Mouse (Mus musculus) ES-E14 (cell line): Measurements from ENCODE around the gene Hunk. TPM values are rescaled to one million over a fixed set of nuclear protein-coding genes. Genes with fewer than 3 reads are reported as not detected.

Experiments
- DNase-seq: peaks from one replicate; pipeline ENCODE4 v3.0.0-alpha.2; 2013; ENCODE audit warnings: low read depth, low spot score
- H3K27ac ChIP-seq: 2 replicates; pipeline ENCODE4 v1.5.1; 2012; ENCODE audit warnings: low read depth, mild to moderate bottlenecking, low read length, moderate library complexity, mixed read lengths; ENCODE audit not compliant: poor library complexity, insufficient read depth, severe bottlenecking
- H3K36me3 ChIP-seq: 2 replicates; pipeline ENCODE4 v1.6.1; 2012; ENCODE audit warnings: mild to moderate bottlenecking, low read length, moderate library complexity, mixed read lengths; ENCODE audit not compliant: control insufficient read depth, poor library complexity, insufficient read depth, severe bottlenecking
- H3K4me1 ChIP-seq, 2 experiments: fragments of 150-350 bp in 1 of 2; sonication (generic) in 1 of 2; 2 replicates each; pipeline ENCODE4 v1.6.1; 2012; ENCODE audit warnings: low read length in 2 of 2, mild to moderate bottlenecking in 1 of 2, mixed read lengths in 1 of 2; ENCODE audit not compliant: control insufficient read depth in 2 of 2, insufficient read depth in 2 of 2, poor library complexity in 1 of 2
- H3K4me3 ChIP-seq, 2 experiments: fragments of 150-350 bp in 1 of 2; sonication (generic) in 1 of 2; 2 replicates each; pipeline ENCODE4 v1.5.1; 2012; ENCODE audit warnings: low read length in 2 of 2, low read depth in 1 of 2, mild to moderate bottlenecking in 1 of 2, mixed read lengths in 1 of 2; ENCODE audit not compliant: insufficient read depth in 1 of 2, poor library complexity in 1 of 2, severe bottlenecking in 1 of 2
- H3K9ac ChIP-seq: 2 replicates; pipeline ENCODE4 v1.6.1; 2012; ENCODE audit warnings: low read depth, mild to moderate bottlenecking, low read length, mixed read lengths; ENCODE audit not compliant: poor library complexity, insufficient read depth, severe bottlenecking
- H3K9me3 ChIP-seq: fragments of 150-350 bp; sonication (generic); 2 replicates; pipeline ENCODE4 v1.6.1; 2012; ENCODE audit warnings: low read depth, mild to moderate bottlenecking, low read length; ENCODE audit not compliant: control insufficient read depth, insufficient read depth
- CHD2 ChIP-seq: IDR thresholded peaks from 2 replicates; pipeline ENCODE4 v1.6.1; 2014; ENCODE audit warnings: mild to moderate bottlenecking, low read depth, low read length, inconsistent platforms
- HCFC1 ChIP-seq: IDR thresholded peaks from 2 replicates; pipeline ENCODE4 v1.6.1; 2012; ENCODE audit warnings: low read length, inconsistent platforms, borderline replicate concordance; ENCODE audit not compliant: insufficient read depth
- MAFK ChIP-seq: IDR thresholded peaks from 2 replicates; pipeline ENCODE4 v1.6.1; 2014; ENCODE audit warnings: mild to moderate bottlenecking, low read depth, low read length, inconsistent platforms; ENCODE audit not compliant: insufficient read depth
- ZC3H11A ChIP-seq: IDR thresholded peaks from 2 replicates; pipeline ENCODE4 v1.6.1; 2012; ENCODE audit warnings: low read depth, mild to moderate bottlenecking, inconsistent platforms, low read length, borderline replicate concordance
- ZNF384 ChIP-seq: IDR thresholded peaks from 2 replicates; pipeline ENCODE4 v1.6.1; 2012; ENCODE audit warnings: low read depth, low read length, inconsistent platforms
- in situ Hi-C, 2 experiments: fragments of 600-800 bp; cut with MboI; formaldehyde crosslinking; loops; one replicate each; pipeline ENCODE4 v1.15.1; 2025; ENCODE audit warnings: low sequenced_read_pairs in 2 of 2, inconsistent platforms in 1 of 2; ENCODE audit not compliant: unreplicated experiment in 2 of 2
- total RNA-seq: library from RNA; depleted of rRNA; stranded (reverse); fragments of 300-350 nt; gene quantifications from 2 replicates; pipeline ENCODE4 v1.2.3, GENCODE M21; 2012

Hunk gene
- total RNA-seq, 1 experiment: 9.2 TPM

DNA sequence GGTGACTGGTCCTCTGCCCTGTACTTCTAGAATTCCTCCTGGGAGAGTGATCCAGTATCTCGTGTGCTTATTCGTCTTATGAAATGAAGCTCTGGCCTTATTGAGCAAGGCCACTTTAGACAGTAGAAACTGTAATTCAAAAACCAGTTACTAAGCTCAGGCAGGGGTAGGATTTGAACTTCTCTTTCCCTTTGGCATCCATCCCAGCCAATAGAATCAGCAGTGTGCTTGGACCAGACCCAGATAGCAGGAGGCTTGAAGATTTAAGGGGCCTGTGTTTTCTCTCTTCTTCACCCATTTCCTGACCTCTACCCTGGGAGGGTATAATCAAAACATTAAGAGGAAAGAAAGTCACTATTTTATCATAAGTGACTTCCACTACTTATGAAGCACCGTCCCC lies 1.8 kb upstream of the Hunk start:
- no peaks in the 10 kb centered on the region for H3K9me3 ChIP-seq
- H3K36me3 ChIP-seq: no peaks in the 10 kb centered on the region
- in situ Hi-C loops: no loop called here
- DNase-seq: no peak
- H3K4me3 ChIP-seq: no peak overlapping the region
- TF ChIP-seq ZC3H11A (no peak), ZNF384 (no peak), MAFK (no peak), CHD2 (no peak), HCFC1 (no peak)
- peaks cover 3 to 6% of the 10 kb centered on the region in 2 experiments; a peak in 3 of 4 replicates for H3K4me1 ChIP-seq
- H3K9ac ChIP-seq: no peak overlapping the region
- no peak overlapping the region for H3K27ac ChIP-seq

DNA sequence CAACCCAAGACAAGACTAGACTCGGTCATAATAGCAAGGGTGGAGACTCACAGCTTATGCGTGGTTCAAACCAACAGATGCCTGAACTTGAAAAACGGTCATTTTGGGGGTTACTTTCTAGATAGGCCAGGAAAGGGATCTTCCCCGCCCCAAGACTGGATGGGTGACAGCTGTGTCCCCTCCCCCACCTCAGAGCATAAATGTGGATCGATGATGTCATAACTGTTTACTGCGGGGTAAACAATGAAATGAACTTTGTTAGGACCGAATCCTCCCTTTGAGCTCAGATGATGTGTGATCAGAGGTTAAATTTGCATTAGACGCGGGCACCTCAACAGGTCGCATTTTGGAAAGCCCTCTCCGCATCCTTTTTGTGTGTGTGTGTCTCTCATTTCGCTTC lies 967 bp upstream of the Hunk start:
- H3K27ac ChIP-seq: no peak overlapping the region
- peak overlapping the region in 1 of 2 experiments; percentile 78; a peak in 2 of 4 replicates for H3K4me3 ChIP-seq
- peaks cover 3 to 9% of the 10 kb centered on the region in 2 experiments; a peak in 3 of 4 replicates for H3K4me1 ChIP-seq
- no peaks in the 10 kb centered on the region for H3K9me3 ChIP-seq
- in situ Hi-C loops: no loop called here
- no peak for TF ChIP-seq ZNF384
- TF ChIP-seq CHD2: no peak
- TF ChIP-seq ZC3H11A: no peak
- no peak for TF ChIP-seq HCFC1
- TF ChIP-seq MAFK: no peak
- H3K36me3 ChIP-seq: no peaks in the 10 kb centered on the region
- peak overlapping the region; percentile 91; the same call in 1 of the 2 replicates for H3K9ac ChIP-seq
- DNase-seq: no peak

DNA sequence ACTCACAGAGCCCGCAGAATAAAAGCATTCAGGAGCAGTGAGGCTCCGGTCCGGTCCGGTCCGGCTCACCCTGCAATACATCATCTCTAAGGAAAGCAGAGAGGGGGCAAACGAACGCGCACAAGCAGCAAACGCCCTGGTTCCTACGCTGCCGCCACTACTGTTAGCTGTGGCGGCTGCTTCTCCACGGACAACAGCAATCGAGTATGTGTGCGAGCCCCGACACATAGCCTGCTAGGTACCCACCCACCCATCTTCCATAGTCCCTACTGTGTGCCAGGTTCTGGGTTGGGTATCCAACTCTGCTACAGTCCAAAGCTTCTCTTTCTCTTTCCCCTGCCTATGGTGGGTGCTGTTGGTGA lies 506 bp upstream of the Hunk start:
- Histone ChIP-seq H3K9ac (peak overlapping the region; percentile 91), H3K4me1 (peaks cover 3 to 9% of the 10 kb centered on the region in 2 experiments; a peak in 3 of 4 replicates), H3K4me3 (peak overlapping the region; percentile 78 to 90), H3K36me3 (0 out of 2 replicates have a peak, but pooled peaks cover 2% of the 10 kb centered on the region), H3K27ac (no peak overlapping the region), H3K9me3 (no peaks in the 10 kb centered on the region)
- TF ChIP-seq ZNF384: no peak
- no peak for TF ChIP-seq ZC3H11A
- no peak for TF ChIP-seq HCFC1
- TF ChIP-seq CHD2: no peak
- TF ChIP-seq MAFK: no peak
- DNase-seq: no peak
- in situ Hi-C loops: no loop called here

DNA sequence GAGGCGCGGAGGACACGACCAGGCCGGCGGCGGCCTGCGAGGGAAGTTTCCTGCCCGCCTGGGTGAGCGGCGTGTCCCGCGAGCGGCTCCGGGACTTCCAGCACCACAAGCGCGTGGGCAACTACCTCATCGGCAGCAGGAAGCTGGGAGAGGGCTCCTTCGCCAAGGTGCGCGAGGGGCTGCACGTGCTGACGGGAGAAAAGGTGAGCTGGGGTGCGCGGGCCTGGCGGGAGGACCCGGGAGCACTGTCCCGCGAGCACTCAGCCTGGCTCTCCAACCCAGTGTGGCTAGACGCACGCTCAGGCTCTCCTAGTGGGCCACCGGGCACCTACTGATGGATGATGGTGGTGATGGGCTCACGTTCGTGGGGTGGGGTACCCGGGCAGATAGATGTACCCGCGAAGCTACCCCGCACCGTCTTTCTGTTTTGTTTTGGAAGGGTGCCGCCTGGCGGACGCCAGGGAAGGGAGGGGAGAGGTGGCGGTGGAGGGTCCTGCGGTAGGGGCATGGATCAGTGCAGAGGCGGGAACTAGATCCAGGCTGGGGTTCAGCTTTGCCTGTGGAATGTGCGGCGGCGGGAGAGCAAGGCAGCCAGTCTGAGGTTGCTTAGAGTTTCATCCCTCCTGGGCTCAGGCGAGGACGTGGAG lies 824 bp downstream of the Hunk start:
- H3K4me1 ChIP-seq: peaks cover 3 to 9% of the 10 kb centered on the region in 2 experiments; a peak in 3 of 4 replicates
- in situ Hi-C loops: no loop called here
- H3K4me3 ChIP-seq: peak overlapping the region; percentile 78 to 90
- H3K9me3 ChIP-seq: no peaks in the 10 kb centered on the region
- no peak for TF ChIP-seq MAFK
- no peak for TF ChIP-seq ZC3H11A
- no peak for TF ChIP-seq CHD2
- no peak for TF ChIP-seq HCFC1
- TF ChIP-seq ZNF384: no peak
- H3K36me3 ChIP-seq: peaks cover 11% of the 10 kb centered on the region; the same call in 1 of the 2 replicates
- DNase-seq: peak; percentile 60
- H3K27ac ChIP-seq: peak overlapping the region; percentile 46
- H3K9ac ChIP-seq: peak overlapping the region; percentile 91
